Mouse (Mus musculus) testis, adult 2 months (tissue): Measurements from ENCODE around the gene Slc4a4. TPM values are rescaled to one million over a fixed set of nuclear protein-coding genes. Genes with fewer than 3 reads are reported as not detected.

ENCODE experiments used
- H3K27ac ChIP-seq: fragments of 200-500 bp; 2 replicates; pipeline ENCODE4 v1.5.1; 2012; ENCODE audit warnings: low read depth, low read length; ENCODE audit not compliant: control insufficient read depth, insufficient read depth
- H3K27me3 ChIP-seq: fragments of 200-500 bp; 2 replicates; pipeline ENCODE4 v1.6.1; 2012; ENCODE audit warnings: mild to moderate bottlenecking, low read length, moderate library complexity; ENCODE audit not compliant: control insufficient read depth, insufficient read depth
- H3K36me3 ChIP-seq: fragments of 200-500 bp; 2 replicates; pipeline ENCODE4 v1.6.1; 2012; ENCODE audit warnings: mild to moderate bottlenecking, low read length; ENCODE audit not compliant: control insufficient read depth, insufficient read depth
- H3K4me1 ChIP-seq: fragments of 200-500 bp; 2 replicates; pipeline ENCODE4 v1.6.1; 2012; ENCODE audit warnings: low read length; ENCODE audit not compliant: control insufficient read depth, insufficient read depth
- H3K4me3 ChIP-seq: fragments of 200-500 bp; 2 replicates; pipeline ENCODE4 v1.5.1; 2012; ENCODE audit warnings: low read depth, mild to moderate bottlenecking, low read length, moderate library complexity, mixed read lengths; ENCODE audit not compliant: control insufficient read depth
- CTCF ChIP-seq: fragments of 200-500 bp; IDR thresholded peaks from 2 replicates; pipeline ENCODE4 v1.5.1; 2012; ENCODE audit warnings: low read depth, mild to moderate bottlenecking, inconsistent platforms, low read length, moderate library complexity; ENCODE audit not compliant: control insufficient read depth, insufficient read depth, insufficient replicate concordance
- POLR2A ChIP-seq: fragments of 200-500 bp; IDR thresholded peaks from 2 replicates; pipeline ENCODE4 v1.6.1; 2012; ENCODE audit warnings: low read depth, mild to moderate bottlenecking, inconsistent platforms, low read length, moderate library complexity; ENCODE audit not compliant: control insufficient read depth
- polyA plus RNA-seq: library from polyadenylated mRNA; depleted of rRNA; stranded (reverse); fragments of >200 nt; gene quantifications from 2 replicates; pipeline ENCODE4 v1.2.3, GENCODE M21; 2012

Gene Slc4a4
- polyA plus RNA-seq, 1 experiment: 0.38 TPM

GRCm38 (mm10) chr5:89198501-89198900 is 311.9 kb downstream of the Slc4a4 start:
- no peak overlapping the region for H3K4me3 ChIP-seq
- no peaks in the 10 kb centered on the region for H3K27me3 ChIP-seq
- TF ChIP-seq POLR2A: no peak
- no peak for TF ChIP-seq CTCF
- H3K27ac ChIP-seq: no peak overlapping the region
- no peaks in the 10 kb centered on the region for H3K36me3 ChIP-seq
- H3K4me1 ChIP-seq: no peaks in the 10 kb centered on the region

DNA sequence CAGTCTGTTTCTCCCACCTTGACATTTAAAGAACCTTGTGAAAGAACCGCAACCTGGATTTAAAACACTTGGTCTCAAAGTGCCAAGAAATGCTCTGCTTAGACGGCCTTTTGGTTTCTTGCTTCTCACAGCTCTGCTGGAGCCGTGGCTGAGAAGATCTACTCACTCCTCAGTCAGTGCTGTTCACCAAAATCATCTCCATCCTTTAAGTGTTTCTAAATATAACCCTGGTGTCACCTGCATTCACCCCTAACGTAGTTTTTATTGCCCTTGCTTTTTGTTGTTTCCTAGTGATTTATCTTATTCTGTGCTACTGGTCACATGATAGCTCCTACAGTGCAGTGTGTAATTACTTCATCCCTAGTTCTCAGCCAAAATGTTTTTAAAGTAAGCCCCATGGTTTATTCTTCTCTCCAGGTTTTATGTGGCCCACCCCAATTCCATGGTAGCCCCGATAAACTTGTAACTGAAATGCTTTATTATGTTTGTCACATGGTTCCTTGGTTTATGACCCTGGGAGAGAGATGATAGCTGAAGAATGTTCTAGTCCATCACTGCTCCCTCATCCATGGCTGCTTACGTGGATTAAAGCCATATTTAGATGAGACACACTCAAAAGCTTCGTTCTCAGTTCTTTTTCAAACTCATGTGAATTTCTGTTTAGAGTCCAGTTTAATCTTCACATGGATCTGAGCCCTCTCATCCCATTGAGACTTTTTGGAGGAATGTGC is 323.5 kb downstream of the Slc4a4 start:
- no peak overlapping the region for H3K27ac ChIP-seq
- no peaks in the 10 kb centered on the region for H3K4me1 ChIP-seq
- H3K27me3 ChIP-seq: no peaks in the 10 kb centered on the region
- TF ChIP-seq CTCF (no peak), POLR2A (no peak)
- no peak overlapping the region for H3K4me3 ChIP-seq
- H3K36me3 ChIP-seq: no peaks in the 10 kb centered on the region

DNA sequence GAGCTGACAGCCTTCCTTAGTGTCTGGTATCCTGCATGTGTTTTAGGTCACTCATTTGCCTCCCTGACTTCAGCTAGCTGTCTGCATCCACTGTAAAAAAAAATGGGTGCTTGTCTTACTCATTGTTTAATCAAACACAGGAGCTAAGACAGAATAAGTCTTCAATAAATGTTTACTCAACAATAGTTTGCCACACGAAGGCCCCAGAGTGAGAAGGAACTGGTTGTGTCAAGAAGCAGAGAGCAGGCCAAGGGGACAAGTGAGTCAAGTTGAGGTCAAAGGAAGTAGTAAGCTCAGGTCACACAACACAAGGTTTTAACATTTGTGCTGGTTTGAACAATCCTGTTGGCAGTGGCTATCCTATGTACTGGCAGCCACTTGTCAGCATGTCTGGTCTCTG is 324.4 kb downstream of the Slc4a4 start:
- no peak overlapping the region for H3K4me3 ChIP-seq
- no peaks in the 10 kb centered on the region for H3K36me3 ChIP-seq
- H3K4me1 ChIP-seq: no peaks in the 10 kb centered on the region
- H3K27ac ChIP-seq: no peak overlapping the region
- TF ChIP-seq POLR2A (no peak), CTCF (no peak)
- H3K27me3 ChIP-seq: no peaks in the 10 kb centered on the region

DNA sequence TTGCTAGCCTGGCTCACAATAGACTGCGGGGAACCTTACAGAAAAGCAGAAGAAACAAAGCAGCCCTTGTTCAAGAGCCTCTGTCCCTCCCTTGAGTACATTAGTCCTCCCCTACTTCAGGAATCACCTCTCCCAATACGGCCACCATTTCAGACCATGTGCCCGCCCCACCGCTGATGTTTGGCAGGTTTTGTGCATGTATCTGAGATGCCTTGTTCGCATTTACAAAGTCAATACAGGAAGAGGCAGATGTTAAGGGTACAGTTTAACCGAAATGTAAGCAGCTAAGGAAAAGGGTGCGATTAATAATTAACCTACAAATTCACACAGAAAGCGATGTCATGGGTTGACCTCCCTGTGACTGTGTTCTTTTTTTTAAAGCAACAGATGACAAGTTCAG is 331.6 kb downstream of the Slc4a4 start:
- Histone ChIP-seq H3K4me1 (no peaks in the 10 kb centered on the region), H3K36me3 (no peaks in the 10 kb centered on the region), H3K4me3 (no peak overlapping the region), H3K27me3 (no peaks in the 10 kb centered on the region), H3K27ac (no peak overlapping the region)
- TF ChIP-seq CTCF (no peak), POLR2A (no peak)

GRCm38 (mm10) chr5:89218709-89219108 is 332.1 kb downstream of the Slc4a4 start:
- no peak overlapping the region for H3K4me3 ChIP-seq
- no peaks in the 10 kb centered on the region for H3K4me1 ChIP-seq
- no peaks in the 10 kb centered on the region for H3K36me3 ChIP-seq
- H3K27me3 ChIP-seq: no peaks in the 10 kb centered on the region
- H3K27ac ChIP-seq: no peak overlapping the region
- TF ChIP-seq CTCF: no peak
- TF ChIP-seq POLR2A: no peak

DNA sequence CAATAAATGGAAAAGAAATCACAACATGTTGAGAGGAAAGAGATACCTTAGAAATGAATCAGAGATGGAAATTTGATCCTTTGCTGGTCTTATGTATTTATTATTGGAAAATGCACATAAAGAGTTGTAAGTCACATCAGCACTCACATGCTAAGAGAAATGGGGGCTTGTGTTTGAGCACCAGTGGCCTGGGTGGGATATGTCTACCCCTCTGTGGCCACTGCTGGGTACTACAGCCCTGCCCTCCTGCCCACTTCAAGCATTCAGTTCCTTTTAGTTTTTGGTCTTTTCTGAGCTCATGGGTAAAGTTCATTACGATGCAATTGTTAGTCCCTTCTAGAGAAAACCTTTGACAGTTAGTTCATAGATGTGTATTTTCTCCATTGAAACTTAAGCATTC is 335.0 kb downstream of the Slc4a4 start:
- no peak for TF ChIP-seq CTCF
- no peak for TF ChIP-seq POLR2A
- Histone ChIP-seq H3K27ac (no peak overlapping the region), H3K27me3 (no peaks in the 10 kb centered on the region), H3K36me3 (no peaks in the 10 kb centered on the region), H3K4me3 (no peak overlapping the region), H3K4me1 (no peaks in the 10 kb centered on the region)

DNA sequence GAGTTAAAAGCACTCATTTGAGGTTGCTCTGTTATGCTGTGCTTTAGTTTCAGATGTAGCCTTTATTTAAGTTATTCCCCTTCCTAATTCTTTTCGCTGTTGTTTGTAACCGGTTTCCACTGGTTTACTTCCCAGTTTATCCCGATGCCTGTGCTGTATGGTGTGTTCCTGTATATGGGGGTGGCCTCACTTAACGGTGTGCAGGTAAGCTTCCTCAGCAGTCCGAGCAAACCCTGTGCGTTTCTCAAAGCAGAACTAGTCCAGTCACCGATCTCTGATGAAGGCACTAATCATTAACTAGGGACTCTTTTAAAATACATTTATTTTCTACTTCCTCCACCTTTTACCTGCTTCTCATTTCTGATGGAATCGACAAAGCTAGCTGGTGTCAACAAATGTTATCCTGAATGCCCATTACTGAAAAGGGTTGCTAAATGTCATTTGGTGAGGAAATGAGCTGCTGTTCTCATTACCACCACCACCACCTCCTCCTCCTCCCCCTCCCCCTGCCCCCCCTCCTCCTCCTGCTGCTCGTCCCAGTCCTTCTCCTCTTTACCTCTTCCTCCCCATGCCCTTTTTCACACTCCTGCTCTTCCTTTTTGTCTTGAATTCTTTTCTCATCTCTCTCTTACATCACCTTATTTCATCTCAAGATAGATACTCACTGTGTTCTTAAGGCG is 336.6 kb downstream of the Slc4a4 start:
- Histone ChIP-seq H3K27ac (no peak overlapping the region), H3K4me3 (no peak overlapping the region), H3K27me3 (no peaks in the 10 kb centered on the region), H3K36me3 (no peaks in the 10 kb centered on the region), H3K4me1 (no peaks in the 10 kb centered on the region)
- no peak for TF ChIP-seq POLR2A
